Mouse (Mus musculus): ENCODE data around the gene St6gal1.

The St6gal1 gene

DNA sequence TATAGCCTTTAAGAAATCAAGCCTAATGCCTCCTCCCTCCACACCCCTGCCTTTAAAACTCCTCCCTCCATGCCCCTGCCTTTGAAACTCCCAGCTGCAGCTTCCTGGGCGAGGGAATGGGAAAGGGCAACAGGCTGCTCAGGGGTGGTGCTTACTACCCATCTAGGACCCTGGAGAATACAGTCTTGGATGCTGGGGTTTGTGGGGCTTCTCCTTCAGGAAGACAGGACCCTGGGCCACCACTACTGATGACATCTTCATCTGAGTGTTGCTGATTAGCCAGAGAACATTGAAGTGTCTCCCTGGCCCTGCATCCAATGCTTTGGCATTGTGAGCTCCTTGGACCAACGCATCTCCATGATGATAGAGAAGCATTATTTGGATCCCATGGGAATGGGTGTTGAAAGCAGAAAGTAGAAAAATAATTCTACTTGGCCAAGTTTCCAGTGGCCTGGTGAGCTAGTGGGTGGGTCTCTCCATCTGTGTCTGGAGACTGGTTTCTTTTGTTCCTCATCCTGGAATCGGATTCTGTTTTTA is 137.0 kb downstream of the St6gal1 start:
- no peak for DNase-seq

DNA sequence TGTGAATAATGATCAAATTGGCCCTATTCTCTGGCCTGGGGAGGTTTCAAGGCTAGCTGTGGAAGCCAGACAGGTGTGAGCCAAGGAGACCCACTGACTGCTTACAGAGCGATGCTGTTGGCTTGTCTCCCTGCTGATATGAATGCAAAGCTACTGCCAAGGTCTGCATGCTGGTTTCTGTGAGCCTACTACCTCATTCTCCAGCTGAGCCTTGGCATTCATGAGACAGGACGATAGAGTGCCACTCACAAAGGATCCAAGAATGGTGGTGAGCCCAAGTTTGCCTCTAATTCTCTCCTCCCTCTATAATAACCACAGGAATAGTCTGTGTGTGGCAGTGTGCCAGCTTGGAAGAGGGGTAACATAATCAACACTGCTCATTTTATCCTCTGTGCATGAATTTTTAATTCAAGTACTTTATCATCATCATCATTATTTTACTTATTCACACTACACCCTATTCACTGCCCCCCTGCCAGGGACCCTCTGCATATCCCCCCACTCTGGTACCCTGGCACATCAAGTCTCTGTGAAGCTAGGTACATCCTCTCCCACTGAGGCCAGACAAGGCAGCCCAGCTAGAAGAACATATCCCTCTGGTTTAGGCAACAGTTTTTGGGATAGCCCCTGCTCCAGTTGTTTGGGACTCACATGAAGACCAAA is 139.9 kb downstream of the St6gal1 start:
- DNase-seq, result no peak

DNA sequence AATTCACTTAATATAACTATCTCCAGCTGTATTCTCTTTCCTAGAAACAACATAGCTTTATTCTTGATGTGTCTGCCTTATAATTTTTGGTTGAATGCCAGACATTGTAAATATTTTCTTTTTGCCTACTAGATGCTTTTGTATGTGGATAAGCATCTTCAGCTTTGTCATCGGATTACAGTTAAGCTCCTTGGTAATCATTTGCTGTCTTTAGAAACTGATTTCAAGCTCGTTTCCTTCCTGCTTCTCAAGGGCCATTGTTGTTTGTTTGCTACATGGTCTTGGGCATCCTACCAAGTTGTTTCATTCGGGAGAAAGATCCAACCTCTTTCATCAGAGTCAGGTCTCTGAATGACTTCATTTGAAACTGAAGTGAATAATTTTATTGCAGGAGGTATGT is 144.6 kb downstream of the St6gal1 start:
- DNase-seq, result no peak

DNA sequence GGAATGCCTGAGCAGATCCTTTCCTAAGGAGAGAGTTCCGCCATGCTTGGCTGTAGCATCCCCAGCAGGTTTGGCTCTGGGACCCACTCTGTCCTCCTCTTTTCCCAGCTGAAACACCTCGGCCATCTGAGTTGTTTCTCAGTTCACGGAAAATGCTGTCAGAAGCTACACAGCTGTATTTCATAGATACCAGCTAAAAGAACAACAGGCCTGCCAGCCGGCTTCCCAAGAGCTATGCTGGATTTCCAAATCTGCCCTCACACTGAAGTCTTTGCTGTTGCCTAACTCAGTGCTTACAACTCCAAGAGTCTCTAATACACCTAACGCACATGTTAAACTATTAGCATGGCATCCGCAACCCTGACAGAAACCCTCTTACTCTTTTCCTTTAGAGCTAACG is 146.2 kb downstream of the St6gal1 start:
- DNase-seq, result peak; percentile 21

DNA sequence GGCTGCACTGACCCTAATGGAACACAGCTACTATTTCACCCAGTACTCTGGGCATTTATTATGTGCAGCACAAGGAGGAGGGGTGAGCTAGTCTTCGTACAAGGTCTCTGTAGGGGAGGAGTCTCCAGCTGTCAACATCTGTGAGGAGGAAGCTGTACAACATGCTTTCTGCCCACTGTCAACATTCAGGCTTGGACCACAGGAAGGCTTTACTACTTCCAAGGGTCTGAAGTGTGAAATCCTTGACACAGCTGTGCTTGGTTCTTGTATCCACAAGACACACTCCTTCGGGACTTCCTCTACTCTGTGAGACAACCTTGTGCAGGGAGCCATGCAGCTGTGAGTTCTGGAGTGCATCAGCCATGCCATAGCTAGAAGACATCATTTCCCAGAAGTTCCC is 147.8 kb downstream of the St6gal1 start:
- DNase-seq, result no peak

DNA sequence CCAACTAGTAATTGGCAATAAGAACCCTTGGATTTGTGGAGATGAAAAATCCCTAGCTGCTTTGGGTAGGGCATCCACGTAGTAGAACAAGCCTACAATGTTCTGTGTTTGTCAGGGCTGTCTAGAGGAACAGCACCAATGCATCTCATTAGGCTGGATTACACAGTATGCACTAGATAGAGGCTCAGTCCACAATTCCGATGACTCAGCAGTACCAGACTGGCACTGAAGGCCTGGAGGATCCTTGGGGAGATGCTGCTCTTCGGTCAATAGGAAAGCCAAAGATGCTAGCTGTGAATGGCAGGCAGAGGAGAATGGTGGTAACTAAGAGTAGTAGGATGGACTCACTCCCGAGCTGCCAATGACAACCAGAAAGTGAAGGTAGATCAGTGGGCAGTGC is 149.5 kb downstream of the St6gal1 start:
- no peak for DNase-seq

DNA sequence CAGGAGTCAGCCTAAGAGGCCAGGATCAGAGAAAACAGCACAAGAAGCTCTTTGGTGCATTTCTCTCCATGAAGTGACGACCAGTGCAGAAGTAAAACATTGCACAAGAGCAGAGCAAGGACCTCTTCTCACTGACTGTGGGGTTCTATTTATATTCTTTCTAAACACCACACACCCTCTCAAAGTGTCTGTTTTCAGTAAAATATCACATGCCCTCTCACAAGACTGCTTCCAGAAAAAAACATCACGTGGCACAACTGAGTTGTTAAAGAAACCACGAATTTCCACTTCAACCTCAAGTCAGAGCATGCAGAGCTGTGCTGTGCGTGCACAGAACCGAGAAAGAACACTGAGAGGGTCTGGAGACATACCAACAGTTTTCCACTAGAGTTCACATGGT is 150.4 kb downstream of the St6gal1 start:
- peak; percentile 24 for DNase-seq

DNA sequence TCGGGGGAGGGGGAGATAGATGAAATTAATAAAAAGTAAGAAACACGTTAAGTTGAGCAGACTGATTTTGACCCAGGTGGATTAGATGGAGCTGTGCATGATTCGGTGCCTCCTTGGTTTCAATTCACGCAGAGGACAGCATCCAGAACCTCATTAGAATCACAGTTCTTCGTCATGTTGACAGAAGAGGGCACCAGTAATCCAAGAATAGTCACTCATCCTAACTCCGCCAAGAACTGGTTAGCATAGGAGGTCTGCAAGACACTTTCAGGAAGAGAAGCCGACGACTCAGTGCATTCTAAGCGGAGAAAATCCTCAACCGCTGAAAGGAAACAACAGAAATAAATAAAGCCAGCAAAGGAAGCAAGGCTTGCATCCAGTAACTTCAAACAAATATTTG is 151.6 kb downstream of the St6gal1 start:
- DNase-seq, result no peak

DNA sequence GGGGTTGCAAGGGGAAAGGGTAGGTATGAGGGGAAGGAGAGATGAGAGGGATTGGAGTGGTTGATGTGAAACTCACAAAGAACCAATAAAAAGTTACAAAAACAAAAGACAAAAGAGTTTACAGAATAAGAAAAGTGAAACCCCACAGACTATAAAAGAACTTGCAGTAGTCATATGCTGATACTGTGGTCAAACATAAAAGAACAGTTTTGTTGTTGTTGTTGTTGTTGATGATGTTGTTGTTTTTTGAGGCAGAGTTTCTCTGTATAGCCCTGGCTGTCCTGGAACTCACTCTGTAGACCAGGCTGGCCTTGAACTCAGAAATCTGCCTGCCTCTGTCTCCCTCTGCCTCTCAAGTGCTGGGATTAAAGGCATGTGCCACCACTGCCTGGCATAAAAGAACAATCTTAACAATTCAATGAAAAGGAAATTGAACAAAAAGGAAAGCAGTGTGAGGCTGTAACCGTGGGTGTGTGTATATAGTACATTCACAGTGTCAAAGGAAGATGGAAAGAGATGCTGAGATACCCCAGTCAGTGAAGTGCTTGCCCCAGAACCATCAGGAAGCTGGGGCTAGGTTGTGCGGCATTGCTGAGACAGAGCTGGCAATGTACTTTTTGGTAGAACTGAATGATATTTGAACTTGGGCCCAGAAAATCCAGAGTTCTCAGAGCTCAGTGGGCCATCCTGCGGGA is 155.1 kb downstream of the St6gal1 start:
- no peak for DNase-seq

DNA sequence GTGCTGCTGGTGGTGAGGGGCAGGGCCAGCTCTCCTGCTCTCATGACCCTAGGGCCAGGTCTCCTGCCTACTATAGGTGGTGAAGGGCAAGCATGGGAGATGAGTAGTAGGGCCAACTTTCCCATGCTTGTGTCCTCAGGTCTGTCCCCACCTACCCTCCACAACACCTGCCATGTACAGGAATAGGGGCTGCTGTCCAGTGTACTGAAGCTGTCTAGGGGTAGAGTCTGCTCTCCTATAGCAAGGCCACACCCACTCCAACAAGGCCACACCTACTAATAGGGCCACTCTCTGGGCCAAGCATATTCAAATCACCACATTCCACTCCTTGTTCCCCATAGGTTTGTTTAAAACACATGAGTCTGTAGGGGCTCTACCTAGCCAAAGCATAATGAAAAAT is 159.8 kb downstream of the St6gal1 start:
- DNase-seq, result no peak

DNA sequence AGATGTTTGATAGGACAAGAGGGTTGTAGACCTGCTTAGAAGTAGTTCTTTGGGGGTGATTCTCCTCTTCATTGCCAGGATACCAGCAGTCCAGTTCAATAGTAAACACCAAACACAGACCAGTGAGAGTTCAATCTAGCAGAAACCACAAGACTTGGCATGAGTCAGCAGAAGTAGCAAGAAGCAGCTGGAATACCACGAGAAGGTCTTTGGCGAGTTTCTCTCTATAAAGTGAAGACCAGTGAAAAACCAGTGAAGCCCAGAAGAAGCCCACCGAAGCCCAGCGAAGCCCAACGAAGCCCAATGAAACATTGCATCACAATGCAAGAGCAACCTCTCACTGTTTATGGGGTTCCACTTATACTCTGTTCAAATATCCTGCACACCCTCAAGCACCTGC is 173.4 kb downstream of the St6gal1 start:
- DNase-seq, result no peak

DNA sequence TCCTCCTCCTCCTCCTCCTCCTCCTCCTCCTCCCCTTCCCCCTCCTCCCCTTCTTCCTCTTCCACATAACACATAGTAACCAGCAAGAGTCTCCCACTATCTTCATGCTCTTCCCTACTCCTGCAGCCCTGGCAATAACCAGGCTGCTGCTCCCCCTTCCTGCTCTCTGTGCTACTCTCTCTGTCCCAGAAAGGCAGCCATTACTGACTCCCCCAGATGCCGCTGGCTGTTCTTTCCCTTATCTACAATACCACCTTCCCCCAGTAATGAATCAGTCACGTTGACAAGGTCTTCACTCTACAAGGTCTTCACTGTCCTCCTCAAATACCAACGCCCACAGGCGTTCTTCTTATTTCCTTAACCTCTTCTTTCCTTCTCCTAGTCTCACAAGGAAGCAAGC is 176.9 kb downstream of the St6gal1 start:
- DNase-seq, result no peak

DNA sequence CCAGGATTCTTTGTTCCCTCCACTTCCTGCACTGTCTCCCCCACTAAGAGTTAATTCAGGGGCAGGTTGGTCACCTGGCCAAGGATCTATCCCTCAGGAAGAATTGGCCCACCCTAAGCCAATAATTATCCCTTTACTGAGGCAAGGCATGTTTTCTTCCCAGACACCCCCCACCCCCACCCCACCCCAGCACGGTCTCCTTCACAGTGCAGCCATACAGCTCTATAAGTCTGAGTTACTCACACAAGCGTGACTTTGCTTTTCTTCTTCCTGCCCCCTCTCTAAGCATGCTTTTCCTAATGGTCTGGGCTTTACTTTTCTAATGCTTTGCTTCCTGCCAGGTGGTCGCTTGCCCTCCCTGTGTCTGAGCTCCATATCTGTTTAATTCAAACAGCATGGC is 177.4 kb downstream of the St6gal1 start:
- DNase-seq, result no peak

DNA sequence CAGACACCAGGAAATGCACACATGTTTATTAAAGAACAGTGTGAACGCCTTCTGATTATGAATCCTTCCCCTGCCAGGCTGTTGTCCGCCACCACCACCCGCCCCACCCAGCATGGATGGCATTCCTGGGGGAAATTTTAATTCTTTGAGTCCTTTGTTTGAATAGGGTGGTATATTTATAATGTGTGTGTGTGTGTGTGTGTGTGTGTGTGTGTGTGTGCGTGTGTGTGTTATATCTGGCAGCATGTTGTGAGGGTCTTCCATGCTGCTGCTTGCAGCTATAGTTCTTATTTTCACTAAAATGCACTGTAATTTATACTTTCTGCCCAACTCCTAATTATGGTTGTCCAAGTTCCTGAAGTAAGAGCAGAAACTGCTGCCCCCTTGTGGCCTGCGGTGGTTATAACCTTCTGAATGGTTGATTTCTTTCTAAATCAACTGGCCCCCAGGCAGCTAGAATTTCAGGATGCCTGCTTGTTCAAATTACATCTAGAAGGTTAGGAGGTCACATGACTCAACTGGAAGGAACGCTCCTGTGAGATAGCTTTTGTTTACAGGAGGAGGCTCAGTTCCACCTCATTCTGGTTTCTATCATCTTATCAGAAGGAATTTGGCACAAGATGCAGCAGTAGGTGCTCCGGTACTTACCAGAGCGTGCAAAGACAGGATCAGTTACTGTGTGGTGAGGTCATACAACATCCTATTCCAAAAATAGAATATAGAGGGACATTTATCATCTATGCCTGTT is 178.6 kb downstream of the St6gal1 start:
- DNase-seq, result peak; percentile 85
